Mouse (Mus musculus): Measurements from ENCODE around the gene Klhl29. TPM values are rescaled to one million over a fixed set of nuclear protein-coding genes. Genes with fewer than 3 reads are reported as not detected.

Gene Klhl29
- polyA plus RNA-seq, 1 experiment from 2014 or later = 3.4 TPM

DNA sequence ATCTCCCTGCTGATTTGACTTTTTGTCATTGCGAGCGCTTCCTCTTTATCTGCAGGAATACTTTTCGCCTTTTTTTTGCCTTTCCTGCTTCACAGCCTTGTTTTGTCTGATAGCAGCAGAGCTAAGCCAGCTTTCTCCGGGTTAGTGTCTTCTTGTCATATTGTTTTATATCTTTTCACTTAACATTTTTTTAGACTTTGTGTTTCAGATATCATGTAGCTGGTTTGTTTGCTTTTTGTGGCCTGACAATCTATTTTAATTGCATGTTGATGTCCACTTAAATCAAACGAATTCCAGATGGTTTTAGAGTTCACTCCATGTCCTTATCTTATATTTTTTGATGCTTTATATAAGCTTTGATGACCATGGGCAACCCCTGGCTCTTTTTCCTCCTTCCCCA, 21.9 kb upstream of the Klhl29 start:
- Histone ChIP-seq H3K9me3 (ENCODE audit: control insufficient read depth, low read depth, low read length) (0 out of 2 replicates have a peak, but pooled peaks cover 3% of the 10 kb centered on the region), H3K4me3 (ENCODE audit: low read depth, low read length) (no peak overlapping the region), H3K9ac (replicated peaks; ENCODE audit: low read depth, low read length) (no peak overlapping the region), H3K4me1 (ENCODE audit: control insufficient read depth, insufficient read depth, low read length) (no peaks in the 10 kb centered on the region), H3K27me3 (ENCODE audit: control insufficient read depth, insufficient read depth, low read length) (no peaks in the 10 kb centered on the region), H3K36me3 (ENCODE audit: control insufficient read depth, insufficient read depth, low read length) (no peaks in the 10 kb centered on the region), H3K4me2 (replicated peaks; ENCODE audit: low read depth, low read length) (no peak overlapping the region), H3K27ac (ENCODE audit: low read length) (no peak overlapping the region; the same call in 1 of the 2 replicates)
- 30% methylated on average over 5 of the region's 5 CpGs for WGBS
- no peak for ATAC-seq (ENCODE audit: insufficient number of reproducible peaks, insufficient read depth, low FRiP score, low read depth)

GRCm38 (mm10) chr12:5395188-5395587, 19.7 kb upstream of the Klhl29 start:
- no peak overlapping the region for H3K27ac ChIP-seq (ENCODE audit: low read length)
- no peak overlapping the region for H3K9ac ChIP-seq (replicated peaks; ENCODE audit: low read depth, low read length)
- H3K9me3 ChIP-seq (ENCODE audit: control insufficient read depth, low read depth, low read length) = 0 out of 2 replicates have a peak, but pooled peaks cover 3% of the 10 kb centered on the region
- no peak overlapping the region for H3K4me3 ChIP-seq (ENCODE audit: low read depth, low read length)
- no peaks in the 10 kb centered on the region for H3K4me1 ChIP-seq (ENCODE audit: control insufficient read depth, insufficient read depth, low read length)
- WGBS = 28% methylated on average over 3 of the region's 3 CpGs
- H3K27me3 ChIP-seq (ENCODE audit: control insufficient read depth, insufficient read depth, low read length) = no peaks in the 10 kb centered on the region
- ATAC-seq (ENCODE audit: insufficient number of reproducible peaks, insufficient read depth, low FRiP score, low read depth) = no peak
- no peaks in the 10 kb centered on the region for H3K36me3 ChIP-seq (ENCODE audit: control insufficient read depth, insufficient read depth, low read length)
- no peak overlapping the region for H3K4me2 ChIP-seq (replicated peaks; ENCODE audit: low read depth, low read length)

GRCm38 (mm10) chr12:5387112-5387511, 11.6 kb upstream of the Klhl29 start:
- Histone ChIP-seq H3K36me3 (ENCODE audit: control insufficient read depth, insufficient read depth, low read length) (no peaks in the 10 kb centered on the region), H3K4me3 (ENCODE audit: low read depth, low read length) (no peak overlapping the region), H3K4me1 (ENCODE audit: control insufficient read depth, insufficient read depth, low read length) (no peaks in the 10 kb centered on the region), H3K27me3 (ENCODE audit: control insufficient read depth, insufficient read depth, low read length) (no peaks in the 10 kb centered on the region), H3K9ac (replicated peaks; ENCODE audit: low read depth, low read length) (no peak overlapping the region), H3K9me3 (ENCODE audit: control insufficient read depth, low read depth, low read length) (no peaks in the 10 kb centered on the region), H3K27ac (ENCODE audit: low read length) (no peak overlapping the region), H3K4me2 (replicated peaks; ENCODE audit: low read depth, low read length) (no peak overlapping the region)
- ATAC-seq (ENCODE audit: insufficient number of reproducible peaks, insufficient read depth, low FRiP score, low read depth) = no peak
- WGBS = 32% methylated on average over 1 of the region's 1 CpGs

- no peak overlapping the region for H3K9ac ChIP-seq (replicated peaks; ENCODE audit: low read depth, low read length)
- H3K9me3 ChIP-seq (ENCODE audit: control insufficient read depth, low read depth, low read length) = no peaks in the 10 kb centered on the region
- no peak overlapping the region for H3K4me2 ChIP-seq (replicated peaks; ENCODE audit: low read depth, low read length)
- no peak for ATAC-seq (ENCODE audit: insufficient number of reproducible peaks, insufficient read depth, low FRiP score, low read depth)
- H3K27me3 ChIP-seq (ENCODE audit: control insufficient read depth, insufficient read depth, low read length) = no peaks in the 10 kb centered on the region
- H3K27ac ChIP-seq (ENCODE audit: low read length) = no peak overlapping the region
- no peaks in the 10 kb centered on the region for H3K36me3 ChIP-seq (ENCODE audit: control insufficient read depth, insufficient read depth, low read length)
- H3K4me1 ChIP-seq (ENCODE audit: control insufficient read depth, insufficient read depth, low read length) = no peaks in the 10 kb centered on the region
- no peak overlapping the region for H3K4me3 ChIP-seq (ENCODE audit: low read depth, low read length)
Observed at GRCm38 (mm10) chr12:5386688-5387087, 11.2 kb upstream of the Klhl29 start.

- H3K27me3 ChIP-seq (ENCODE audit: control insufficient read depth, insufficient read depth, low read length) = 0 out of 2 replicates have a peak, but pooled peaks cover 4% of the 10 kb centered on the region
- no peaks in the 10 kb centered on the region for H3K9me3 ChIP-seq (ENCODE audit: control insufficient read depth, low read depth, low read length)
- no peak overlapping the region for H3K4me3 ChIP-seq (ENCODE audit: low read depth, low read length)
- H3K4me2 ChIP-seq (replicated peaks; ENCODE audit: low read depth, low read length) = no peak overlapping the region
- no peaks in the 10 kb centered on the region for H3K4me1 ChIP-seq (ENCODE audit: control insufficient read depth, insufficient read depth, low read length)
- ATAC-seq (ENCODE audit: insufficient number of reproducible peaks, insufficient read depth, low FRiP score, low read depth) = no peak
- no peaks in the 10 kb centered on the region for H3K36me3 ChIP-seq (ENCODE audit: control insufficient read depth, insufficient read depth, low read length)
- H3K9ac ChIP-seq (replicated peaks; ENCODE audit: low read depth, low read length) = no peak overlapping the region
- no peak overlapping the region for H3K27ac ChIP-seq (ENCODE audit: low read length)
Observed at GRCm38 (mm10) chr12:5381694-5382093, 6.2 kb upstream of the Klhl29 start.

DNA sequence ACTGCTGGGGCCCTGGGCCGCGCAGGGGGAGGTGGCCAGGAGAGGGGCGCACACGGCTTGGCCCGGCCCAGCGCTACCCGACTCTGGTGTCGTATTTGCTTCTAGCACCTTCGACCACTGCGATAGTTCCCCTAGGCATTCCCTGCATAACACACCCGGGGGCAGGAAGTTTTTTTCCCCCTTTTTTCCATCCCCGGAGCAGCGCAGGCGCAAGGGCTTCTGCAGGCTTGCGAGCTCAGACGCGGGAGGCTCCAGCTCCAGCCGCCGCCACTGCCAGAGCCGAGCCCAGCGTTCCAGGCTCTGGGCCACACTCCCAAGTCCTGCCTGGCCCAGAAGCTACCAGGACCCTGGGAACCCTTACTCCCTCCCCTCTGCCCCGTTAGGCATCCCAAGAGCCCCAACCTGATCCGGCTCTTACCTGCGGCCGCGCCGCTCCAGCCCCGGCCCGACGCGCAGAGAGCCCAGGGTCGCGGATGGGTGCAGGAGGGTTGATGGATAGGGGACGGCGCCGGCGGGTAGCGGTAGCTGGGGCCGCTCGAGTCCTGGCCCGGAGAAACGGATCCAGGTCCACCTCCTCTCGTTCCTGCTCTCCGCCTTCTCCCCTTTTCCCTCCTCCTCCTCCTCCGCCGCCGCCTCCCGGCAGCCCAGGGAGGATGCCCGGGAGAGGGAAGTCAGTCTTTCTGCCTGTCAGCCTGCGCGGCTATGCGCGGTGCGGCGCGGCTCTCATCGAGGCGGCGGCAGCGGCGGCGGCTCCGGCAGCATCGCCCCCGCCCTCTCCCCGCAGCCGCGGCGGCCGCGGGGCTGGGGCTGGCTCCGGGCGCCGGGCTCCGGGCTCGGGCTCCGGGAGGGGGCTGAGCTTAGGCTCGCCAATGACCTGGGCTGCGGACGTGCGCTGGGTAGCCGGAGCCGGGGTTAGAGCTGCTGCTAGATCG, 532 bp downstream of the Klhl29 start:
- 0 out of 2 replicates have a peak, but pooled peaks cover 10% of the 10 kb centered on the region for H3K27me3 ChIP-seq (ENCODE audit: control insufficient read depth, insufficient read depth, low read length)
- H3K4me2 ChIP-seq (replicated peaks; ENCODE audit: low read depth, low read length) = peak overlapping the region; percentile 94
- WGBS = under 1% methylated on average over 80 of the region's 84 CpGs
- peak; percentile 16; the same call in 1 of the 2 replicates for ATAC-seq (ENCODE audit: insufficient number of reproducible peaks, insufficient read depth, low FRiP score, low read depth)
- peak overlapping the region; percentile 61; the same call in 1 of the 2 replicates for H3K27ac ChIP-seq (ENCODE audit: low read length)
- H3K9me3 ChIP-seq (ENCODE audit: control insufficient read depth, low read depth, low read length) = no peaks in the 10 kb centered on the region
- no peaks in the 10 kb centered on the region; the same call in 1 of the 2 replicates for H3K36me3 ChIP-seq (ENCODE audit: control insufficient read depth, insufficient read depth, low read length)
- peak overlapping the region; percentile 68 for H3K9ac ChIP-seq (replicated peaks; ENCODE audit: low read depth, low read length)
- H3K4me3 ChIP-seq (ENCODE audit: low read depth, low read length) = peak overlapping the region; percentile 69
- H3K4me1 ChIP-seq (ENCODE audit: control insufficient read depth, insufficient read depth, low read length) = no peaks in the 10 kb centered on the region

DNA sequence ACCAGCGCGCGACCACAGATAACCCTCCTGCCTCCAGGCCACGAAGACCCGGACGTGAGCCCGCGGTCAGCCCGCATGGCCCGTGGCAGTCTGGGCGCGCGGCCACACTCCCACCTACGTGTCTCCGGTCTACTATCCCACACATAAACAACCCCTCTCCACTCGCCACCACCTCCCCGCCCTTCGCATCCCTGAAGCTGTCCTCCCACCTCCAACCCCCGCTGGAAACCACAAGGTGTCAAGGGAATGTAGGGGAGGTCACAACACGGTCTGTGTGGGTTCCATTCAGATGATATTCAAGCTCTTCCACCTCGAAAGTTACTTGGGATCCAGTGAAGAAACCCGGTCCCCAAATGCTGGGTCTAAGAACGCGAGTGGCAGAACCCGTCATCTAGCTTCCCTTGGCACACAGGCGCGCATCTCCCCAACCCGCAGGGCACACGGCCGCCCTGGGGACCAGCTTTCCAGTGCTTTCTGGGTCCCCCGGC, 1.2 kb downstream of the Klhl29 start:
- Histone ChIP-seq H3K4me1 (ENCODE audit: control insufficient read depth, insufficient read depth, low read length) (no peaks in the 10 kb centered on the region), H3K27ac (ENCODE audit: low read length) (no peak overlapping the region), H3K9me3 (ENCODE audit: control insufficient read depth, low read depth, low read length) (no peaks in the 10 kb centered on the region), H3K4me3 (ENCODE audit: low read depth, low read length) (peak overlapping the region; percentile 69), H3K4me2 (replicated peaks; ENCODE audit: low read depth, low read length) (peak overlapping the region; percentile 94), H3K36me3 (ENCODE audit: control insufficient read depth, insufficient read depth, low read length) (no peaks in the 10 kb centered on the region; the same call in 1 of the 2 replicates), H3K27me3 (ENCODE audit: control insufficient read depth, insufficient read depth, low read length) (0 out of 2 replicates have a peak, but pooled peaks cover 10% of the 10 kb centered on the region), H3K9ac (replicated peaks; ENCODE audit: low read depth, low read length) (peak overlapping the region; percentile 68)
- WGBS = 0% methylated on average over 28 of the region's 31 CpGs
- ATAC-seq (ENCODE audit: insufficient number of reproducible peaks, insufficient read depth, low FRiP score, low read depth) = no peak; the same call in 1 of the 2 replicates

- Histone ChIP-seq H3K27ac (ENCODE audit: low read length) (no peak overlapping the region), H3K4me3 (ENCODE audit: low read depth, low read length) (peak overlapping the region; percentile 69), H3K9me3 (ENCODE audit: control insufficient read depth, low read depth, low read length) (no peaks in the 10 kb centered on the region), H3K9ac (replicated peaks; ENCODE audit: low read depth, low read length) (peak overlapping the region; percentile 68), H3K27me3 (ENCODE audit: control insufficient read depth, insufficient read depth, low read length) (0 out of 2 replicates have a peak, but pooled peaks cover 10% of the 10 kb centered on the region), H3K4me2 (replicated peaks; ENCODE audit: low read depth, low read length) (peak overlapping the region; percentile 94), H3K36me3 (ENCODE audit: control insufficient read depth, insufficient read depth, low read length) (no peaks in the 10 kb centered on the region; the same call in 1 of the 2 replicates), H3K4me1 (ENCODE audit: control insufficient read depth, insufficient read depth, low read length) (no peaks in the 10 kb centered on the region)
- ATAC-seq (ENCODE audit: insufficient number of reproducible peaks, insufficient read depth, low FRiP score, low read depth) = no peak
- WGBS = 1% methylated on average over 40 of the region's 42 CpGs
Observed at GRCm38 (mm10) chr12:5373641-5374195, 1.8 kb downstream of the Klhl29 start.
